Mouse (Mus musculus) urinary bladder, postnatal 4 days (tissue): Measurements from ENCODE around the gene Uqcrc1.

Experiments used
- DNase-seq, 2 experiments: peaks; one replicate each; pipeline ENCODE4 v3.0.0; 2021 to 2022; ENCODE audit warnings: low spot score in 2 of 2

The Uqcrc1 gene

DNA sequence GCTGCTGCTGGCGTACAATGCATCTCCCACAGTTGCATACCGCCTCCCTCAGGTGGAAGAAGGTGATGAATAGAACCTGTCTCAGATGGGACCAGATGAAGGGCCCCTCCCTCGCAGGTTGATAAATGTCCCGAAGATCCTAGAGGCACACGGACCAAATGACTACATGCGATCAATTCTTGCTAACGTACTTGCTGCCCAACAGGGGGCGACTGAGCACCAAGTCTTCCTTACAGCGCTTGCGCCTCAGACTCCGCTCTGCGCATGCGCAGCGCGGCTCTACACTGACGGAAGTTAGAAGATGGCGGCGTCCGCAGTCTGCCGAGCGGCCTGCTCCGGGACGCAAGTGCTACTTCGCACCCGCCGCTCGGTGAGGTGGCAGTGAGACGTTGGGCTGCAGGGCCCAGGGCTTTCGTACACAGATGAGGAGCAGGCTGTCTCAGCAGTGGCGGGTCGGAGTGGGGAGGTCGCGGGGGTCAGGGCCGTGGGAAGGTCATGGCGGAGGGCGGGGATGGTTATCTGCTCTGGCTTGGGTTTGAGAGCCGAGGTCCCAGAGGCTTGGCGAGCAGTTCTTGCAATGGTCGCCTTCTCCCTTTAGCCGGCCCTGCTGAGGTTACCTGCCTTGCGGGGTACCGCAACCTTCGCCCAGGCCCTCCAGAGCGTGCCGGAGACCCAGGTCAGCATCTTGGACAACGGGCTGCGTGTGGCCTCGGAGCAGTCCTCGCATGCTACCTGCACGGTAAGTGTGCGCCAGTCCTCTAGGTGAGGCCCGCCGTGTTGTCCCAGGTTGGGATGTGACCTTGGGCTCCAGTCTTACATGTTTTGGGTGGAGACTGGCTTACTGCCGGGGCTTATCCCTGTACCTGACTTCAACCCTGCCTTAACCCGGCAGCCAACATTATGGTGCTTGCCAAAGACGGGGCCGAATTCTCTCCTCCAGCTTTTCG, at the start of gene Uqcrc1:
Uqcrc1 (plus strand) TSS at position 216 of the 947 bp plus-strand sequence.
- peak; percentile 90 to 95 for DNase-seq

DNA sequence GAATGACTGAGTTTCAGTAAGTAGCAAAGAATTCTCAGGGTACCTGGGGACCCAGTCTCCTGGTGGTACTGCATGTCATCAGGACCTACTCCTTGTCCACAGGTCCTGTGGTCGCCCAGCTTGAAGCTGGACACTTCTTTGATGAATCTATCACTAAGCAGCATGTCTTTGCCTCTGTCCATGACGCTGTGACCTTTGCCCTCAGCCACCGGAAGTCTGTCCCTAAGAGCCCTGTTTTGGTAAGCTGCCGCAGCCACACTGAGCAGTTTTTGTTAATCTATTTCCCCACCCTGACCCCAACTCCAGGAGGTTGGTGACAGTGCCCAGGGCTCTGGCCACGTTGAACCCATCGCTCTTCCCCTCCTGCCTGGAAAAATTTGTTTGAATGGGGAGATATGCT, 24.1 kb upstream of the Uqcrc1 start:
- no peak for DNase-seq

DNA sequence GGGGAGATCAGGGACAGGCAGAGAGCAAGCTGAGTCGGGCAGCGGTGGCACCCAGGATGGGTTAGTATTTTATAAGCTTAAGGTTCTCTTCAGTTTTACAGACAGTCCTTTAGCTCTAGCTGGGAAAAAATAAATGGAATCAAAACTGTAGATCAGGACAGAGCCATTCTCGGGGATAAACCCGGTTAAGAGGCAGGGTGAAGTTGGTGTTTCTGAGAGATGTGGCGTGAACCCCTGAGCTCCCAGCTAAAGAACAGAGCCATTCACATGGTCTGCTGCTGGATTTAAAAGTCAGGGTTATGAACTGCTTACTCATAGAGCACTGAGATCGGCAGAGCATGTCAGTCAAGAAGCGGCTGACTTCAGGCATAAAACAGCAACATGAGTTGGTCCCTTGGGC, 23.3 kb upstream of the Uqcrc1 start:
- no peak for DNase-seq

DNA sequence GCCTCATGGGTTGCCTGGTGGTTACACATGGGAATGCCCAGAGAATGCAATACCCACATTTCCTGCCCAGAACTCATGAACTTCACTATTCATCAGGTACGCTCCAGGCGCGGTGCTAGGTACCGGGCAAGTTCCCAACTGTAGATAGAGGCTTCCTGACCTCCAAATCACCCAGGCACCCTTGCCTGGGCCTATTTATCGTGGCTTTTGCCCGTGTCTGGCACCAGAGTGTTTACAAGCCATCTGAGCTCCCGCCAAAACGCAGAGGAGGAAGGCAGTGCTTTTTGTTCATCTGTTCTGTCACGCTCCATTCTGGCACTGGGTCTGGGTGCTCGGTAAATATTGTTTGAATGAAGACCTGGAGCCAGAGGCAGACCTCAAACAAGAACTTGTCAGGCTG, 22.8 kb upstream of the Uqcrc1 start:
- no peak for DNase-seq

DNA sequence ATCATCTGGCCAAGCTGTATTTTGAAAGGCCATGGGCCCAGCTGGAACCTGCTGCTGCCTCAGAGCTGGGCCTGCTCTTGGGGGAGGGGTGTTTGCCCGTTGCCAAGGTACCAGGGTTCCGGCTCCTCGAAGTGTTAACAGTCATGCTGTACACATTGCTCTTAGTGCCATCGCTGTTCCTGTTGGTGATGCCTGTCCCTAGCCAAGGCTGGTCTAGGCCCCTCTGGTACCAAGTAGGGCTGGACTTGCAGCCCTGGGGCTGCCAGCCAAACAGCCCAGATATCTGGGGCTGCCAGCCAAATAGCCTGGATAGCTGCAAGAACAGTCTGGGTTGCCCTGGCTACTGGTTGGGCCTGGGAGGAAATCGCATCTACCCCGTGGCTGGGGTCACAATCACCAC, 21.9 kb upstream of the Uqcrc1 start, which contains the start of gene Tmem89:
Tmem89 (plus strand) TSS at position 129 of the 400 bp plus-strand sequence.
- DNase-seq: no peak

DNA sequence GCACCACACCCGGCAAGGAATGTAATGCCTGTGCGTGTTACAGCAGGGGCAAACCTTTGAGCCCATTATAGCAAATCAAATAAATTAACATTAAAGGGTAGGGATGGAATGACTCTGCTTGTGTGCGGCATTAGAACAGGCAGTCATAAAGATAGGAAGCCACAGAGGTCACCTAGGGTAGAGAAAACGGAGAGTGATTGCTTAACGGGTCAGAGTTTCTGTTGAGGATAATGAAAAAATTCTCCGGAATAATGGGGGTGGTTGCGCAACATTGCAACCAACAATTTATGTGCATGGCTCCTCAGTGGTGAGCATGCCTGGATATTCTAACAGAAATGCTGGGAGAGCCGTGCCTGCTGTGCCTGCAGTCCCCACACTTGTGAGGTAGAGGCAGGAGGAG, 10.5 kb upstream of the Uqcrc1 start:
- DNase-seq: no peak

DNA sequence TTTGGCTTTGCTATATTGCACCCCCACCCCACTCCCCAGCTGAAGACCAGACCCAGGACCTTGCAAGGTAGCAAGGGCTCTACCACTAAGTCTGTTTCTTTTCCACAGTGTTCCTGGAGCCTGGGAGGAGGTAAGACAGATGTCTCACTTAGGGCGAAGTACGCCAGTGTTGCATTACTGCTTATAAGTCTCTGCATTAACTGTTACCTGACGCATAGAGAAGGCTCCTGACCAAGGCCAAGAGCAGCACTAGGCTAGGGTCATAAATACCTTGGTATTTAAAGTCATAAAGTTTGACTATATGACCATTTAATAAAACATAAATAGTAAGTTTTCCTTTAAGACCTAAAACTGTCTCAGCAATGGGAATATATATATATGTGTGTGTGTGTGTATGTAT, 8.0 kb upstream of the Uqcrc1 start:
- DNase-seq: no peak

DNA sequence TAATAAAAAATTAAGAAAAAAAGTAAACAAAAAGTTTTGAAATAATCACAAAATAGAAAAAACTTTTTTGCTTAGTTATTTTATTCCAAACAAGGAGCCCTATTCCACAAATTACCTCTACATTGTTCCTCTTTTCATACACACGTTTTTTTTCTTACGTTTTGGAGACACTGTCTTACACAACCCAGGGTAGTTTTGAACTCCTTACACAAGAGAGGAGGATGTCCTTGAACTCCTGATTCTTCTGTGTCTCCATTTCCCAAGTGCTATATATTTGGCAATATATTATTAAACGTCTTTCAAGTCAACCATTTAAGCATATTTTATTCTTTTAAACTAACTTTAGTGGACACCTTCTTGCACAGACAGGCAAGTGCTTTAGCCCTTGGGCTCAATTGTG, 442 bp upstream of the Uqcrc1 start:
- DNase-seq: no peak

DNA sequence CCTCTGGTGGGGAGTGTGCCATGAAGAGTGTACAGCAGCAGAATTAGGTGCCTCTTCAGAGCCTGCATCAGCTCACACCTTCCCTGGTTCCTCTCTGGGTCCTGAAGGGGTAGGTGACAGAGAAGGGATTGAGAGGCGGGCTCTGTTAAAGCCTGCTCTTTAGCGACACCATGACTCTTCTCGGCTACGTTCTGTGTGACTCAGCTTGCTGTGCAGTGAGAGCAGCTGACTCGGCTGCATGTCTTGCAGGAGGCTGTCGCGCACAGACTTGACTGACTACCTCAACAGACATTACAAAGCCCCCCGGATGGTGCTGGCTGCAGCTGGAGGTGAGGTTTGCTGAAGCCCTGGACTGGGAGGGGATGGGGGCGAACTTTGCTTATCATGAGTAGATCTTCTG, 8.7 kb downstream of the Uqcrc1 start:
- no peak for DNase-seq

DNA sequence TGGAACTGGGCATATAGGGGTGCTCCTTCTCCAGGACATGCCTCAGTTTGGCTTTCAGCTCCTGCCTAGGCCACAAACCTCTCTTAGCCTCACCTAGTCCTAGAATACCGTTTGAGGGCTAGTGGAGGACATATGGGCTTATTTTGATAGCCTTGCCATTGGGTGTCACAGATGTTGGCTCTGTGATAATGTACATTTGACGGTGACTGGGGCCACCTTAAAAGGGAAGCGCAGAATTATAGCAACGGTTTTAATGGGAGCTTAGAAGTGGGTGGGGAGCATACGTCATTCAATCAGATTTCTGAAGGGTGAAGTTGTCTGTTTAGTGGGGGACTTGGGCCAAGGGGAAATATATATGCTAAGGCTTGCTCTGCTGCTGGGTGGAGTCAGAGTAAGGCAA, 9.2 kb downstream of the Uqcrc1 start:
- no peak for DNase-seq

DNA sequence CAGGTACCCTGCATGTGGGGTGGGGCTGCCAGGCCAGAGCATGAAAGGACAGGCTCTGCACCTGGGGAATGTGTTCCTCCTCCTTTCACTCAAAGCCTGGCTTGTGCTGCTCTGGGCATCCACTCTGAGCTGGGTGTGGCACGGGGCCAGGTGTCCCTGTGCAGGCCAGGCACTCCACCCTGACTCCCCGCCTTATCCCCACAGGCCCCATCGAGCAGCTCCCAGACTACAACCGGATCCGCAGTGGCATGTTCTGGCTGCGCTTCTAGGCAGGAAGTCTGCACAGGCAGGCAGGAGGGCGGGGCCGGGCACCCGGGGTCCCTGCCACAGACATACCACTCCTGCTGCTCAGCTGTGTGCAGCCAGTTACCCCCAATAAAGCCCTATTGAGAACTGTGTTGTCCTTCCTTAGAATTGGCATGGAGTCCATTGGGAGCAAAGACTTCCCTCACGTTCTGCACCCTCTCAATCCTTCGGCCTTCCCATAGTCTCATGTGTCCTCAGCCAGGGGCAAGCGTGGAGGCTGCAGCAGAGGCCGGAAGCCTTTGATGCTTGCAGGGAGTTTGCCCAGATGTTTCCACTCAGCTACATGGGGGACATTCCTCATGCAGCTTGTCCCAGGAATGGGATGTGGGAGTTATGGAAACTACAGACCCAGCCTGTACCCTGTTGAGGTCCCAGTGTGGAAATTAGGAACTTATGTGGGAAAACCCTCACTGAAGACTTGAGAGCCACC, 13.0 kb downstream of the Uqcrc1 start:
- peak in 1 of 2 experiments; percentile 50 for DNase-seq

DNA sequence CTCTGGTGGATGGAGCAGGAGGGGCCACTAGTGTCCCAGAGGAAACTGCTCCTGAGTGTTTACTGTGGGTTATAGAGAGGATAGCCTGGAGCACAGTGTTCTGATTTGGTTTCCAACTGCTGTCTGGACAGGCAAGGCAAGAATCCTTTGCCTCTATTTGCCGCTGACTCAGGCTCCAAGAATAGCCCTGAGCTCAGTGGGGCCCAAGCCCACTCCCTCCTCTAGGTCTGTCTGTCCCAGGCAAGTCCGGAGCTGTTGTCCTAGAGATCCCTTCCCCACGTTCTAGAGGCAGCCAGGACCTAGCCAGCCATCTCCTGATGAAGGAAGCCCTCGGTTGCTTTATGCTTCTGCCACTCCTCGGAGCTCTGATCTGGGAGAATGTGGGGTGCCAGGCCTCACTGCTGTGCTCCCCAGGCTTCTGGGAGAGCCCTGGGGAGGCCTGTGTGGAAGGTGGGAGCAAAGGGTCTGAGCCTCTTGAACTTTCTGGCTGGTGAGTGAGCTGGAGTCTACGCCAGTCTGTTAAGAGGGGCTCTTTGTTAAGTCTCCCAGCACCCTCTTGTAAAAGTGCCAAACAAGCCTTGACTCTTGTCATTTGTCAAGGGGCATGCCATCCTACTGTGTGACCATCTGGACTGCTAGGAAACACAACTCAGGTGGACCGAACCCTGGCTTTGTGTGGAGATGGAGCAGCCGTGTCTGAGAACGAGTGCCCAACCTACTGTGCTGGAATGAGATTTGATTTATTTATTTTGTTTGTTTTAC, 13.7 kb downstream of the Uqcrc1 start:
- DNase-seq: no peak

DNA sequence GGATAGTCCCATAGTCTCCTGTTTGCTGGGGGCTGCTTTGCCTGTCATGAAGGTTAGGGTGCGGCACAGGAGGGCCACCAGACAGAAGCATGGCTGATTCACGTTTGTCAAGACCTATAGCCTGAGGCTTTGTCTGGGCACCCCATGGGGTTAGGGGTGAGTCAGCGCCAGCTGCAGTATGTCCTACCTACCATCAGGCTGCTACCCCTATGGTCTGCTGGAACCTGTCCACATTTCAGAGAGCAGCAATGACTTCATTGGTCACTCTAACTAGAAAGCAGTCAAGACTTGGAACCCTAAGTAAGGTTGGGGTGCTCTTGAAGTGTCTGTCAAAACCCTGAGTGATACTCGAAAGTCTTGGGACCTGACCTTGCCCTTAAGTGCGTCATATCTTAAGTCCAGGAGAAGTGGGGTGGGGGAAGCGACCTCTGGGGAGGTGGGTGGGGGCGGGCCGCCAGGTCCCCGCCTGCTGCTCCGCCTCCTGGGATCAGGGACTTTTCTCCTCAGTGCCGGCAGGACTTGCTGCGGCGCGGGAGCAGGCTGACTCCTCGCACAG, 16.7 kb downstream of the Uqcrc1 start, which contains the start of gene Col7a1:
Col7a1 (plus strand) TSS at position 506 of the 556 bp plus-strand sequence.
- DNase-seq: no peak

DNA sequence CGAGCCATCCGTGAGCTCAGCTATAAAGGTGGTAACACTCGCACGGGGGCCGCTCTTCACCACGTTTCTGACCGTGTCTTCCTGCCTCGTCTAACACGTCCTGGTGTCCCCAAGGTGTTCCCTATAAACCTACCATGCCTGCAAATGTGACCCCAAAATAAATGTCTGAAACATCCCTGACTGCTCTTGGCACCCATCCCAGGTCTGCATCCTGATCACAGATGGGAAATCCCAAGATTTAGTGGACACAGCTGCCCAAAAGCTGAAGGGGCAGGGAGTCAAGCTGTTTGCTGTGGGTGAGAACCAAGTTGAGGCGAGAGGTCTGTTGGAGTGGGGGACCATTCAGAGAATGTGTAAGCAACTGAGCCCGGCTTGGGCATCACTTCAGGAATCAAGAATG, 18.8 kb downstream of the Uqcrc1 start:
- no peak for DNase-seq

DNA sequence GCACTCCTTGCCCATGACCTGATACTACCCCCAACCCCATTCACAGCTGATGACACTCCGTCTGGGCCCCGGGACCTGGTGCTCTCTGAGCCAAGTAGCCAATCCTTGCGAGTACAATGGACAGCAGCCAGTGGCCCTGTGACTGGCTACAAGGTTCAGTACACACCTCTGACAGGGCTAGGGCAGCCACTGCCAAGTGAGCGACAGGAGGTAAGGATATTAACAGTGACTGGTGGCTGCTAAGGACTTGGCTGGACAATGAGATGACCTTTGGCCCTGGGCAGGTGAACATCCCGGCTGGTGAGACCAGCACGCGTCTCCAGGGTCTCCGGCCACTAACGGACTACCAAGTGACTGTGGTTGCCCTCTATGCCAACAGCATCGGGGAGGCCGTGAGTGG, 19.4 kb downstream of the Uqcrc1 start:
- DNase-seq: no peak

DNA sequence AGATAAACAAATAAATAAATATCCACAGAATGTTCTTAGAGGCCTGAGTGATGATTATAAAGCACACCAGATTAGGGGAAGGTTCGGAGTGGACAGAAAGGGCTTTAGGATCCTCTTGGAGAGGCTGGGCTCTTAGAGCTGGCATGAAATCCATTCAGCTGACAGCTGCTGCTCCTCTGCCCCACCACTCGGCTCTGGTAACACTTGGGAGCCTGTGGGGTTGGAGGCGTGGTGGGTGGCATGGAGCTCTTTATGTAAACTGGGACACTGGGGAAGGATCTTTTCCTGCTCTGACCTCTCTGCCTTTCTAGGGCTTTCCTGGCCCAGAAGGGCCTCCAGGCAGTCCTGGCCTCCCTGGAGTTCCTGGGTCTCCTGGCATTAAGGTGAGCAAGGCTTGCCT, 27.1 kb downstream of the Uqcrc1 start:
- DNase-seq: no peak

DNA sequence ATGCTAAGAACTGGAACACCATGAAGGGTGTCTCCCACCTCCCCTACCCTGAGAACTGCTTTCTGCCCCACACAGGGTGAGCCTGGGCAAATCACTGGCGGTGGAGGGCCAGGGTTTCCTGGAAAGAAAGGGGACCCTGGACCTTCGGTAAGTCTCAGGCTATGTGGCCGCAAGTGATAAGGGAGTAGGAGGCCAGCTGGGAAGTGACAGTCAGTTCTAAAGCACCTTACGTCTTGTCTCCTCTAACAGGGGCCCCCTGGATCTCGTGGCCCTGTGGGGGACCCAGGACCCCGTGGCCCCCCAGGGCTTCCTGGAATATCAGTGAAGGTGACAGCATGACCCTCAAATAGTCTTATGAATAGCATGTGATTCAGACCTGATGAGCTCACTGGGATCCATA, 27.9 kb downstream of the Uqcrc1 start:
- DNase-seq: no peak

DNA sequence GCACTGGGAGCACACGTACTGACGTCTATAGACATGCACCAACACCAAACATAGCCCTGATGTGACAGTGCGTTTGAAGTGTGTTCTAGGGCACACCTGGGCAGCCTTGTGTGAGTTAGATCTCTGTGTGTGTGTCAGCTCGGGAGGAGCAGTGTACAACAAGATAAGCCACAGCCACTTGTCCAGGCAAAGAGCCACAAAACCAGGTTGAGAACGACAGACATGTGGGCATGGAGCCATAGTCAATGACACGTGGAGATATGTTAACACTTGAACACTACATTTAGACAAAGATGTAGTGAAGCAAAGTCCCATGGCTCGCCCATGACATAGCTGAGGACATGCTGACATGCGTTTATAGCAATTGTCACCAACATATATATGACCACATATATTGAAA, 34.2 kb downstream of the Uqcrc1 start:
- DNase-seq: no peak

DNA sequence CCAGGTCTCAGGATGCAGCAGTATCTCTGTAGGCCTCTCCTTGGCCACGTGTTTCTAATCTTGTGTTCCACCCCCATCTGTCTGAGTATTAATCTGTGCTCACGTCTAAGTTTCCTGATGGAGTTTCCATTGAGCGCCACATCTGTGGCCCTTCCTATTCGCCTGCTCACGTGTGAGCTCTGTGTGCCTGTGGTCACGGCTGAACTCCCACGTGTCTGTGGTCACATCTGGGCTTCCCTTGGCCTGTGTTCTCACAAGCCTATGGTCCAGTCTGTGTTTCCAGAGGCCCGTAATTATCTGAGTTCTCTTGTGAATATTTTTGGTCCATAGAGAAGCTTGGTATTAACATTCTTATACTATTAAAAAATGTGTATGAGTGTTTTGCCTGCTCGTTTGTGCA, 40.0 kb downstream of the Uqcrc1 start:
- no peak for DNase-seq

DNA sequence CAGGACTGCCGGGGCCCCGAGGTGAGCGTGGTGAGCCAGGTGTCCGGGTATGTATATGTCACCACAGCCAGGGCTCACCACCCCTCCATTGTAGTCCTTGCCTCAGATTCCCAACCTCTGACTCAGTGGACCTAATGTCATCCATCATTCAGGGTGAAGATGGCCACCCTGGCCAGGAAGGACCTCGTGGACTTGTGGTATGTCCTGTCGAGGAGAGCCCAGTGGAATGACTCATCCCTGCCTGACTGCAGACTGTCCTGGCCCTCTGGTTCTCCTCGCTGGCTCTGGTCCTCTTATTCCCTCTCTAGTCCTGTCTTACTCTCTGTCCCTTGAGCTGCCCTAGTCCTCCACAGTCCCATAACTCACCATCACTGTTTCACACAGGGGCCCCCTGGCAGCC, 41.5 kb downstream of the Uqcrc1 start:
- no peak for DNase-seq

DNA sequence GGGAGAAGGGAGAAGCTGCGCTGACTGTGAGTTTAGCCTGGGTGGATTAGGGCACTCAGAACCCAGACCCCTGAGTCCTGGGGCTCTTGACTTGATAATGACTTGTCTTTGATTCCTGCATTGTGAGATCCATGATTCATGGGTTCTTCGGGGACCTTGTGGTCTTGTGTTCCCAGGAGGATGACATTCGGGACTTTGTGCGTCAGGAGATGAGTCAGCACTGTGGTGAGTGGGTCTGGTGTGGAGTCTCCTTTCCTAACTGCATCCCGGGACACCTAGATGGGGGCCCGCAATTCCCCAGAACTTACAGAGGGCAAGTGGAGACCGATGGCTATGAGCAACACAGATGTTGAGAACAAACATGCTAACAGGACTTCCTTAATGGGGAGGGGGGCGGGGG, 46.1 kb downstream of the Uqcrc1 start:
- DNase-seq: no peak

DNA sequence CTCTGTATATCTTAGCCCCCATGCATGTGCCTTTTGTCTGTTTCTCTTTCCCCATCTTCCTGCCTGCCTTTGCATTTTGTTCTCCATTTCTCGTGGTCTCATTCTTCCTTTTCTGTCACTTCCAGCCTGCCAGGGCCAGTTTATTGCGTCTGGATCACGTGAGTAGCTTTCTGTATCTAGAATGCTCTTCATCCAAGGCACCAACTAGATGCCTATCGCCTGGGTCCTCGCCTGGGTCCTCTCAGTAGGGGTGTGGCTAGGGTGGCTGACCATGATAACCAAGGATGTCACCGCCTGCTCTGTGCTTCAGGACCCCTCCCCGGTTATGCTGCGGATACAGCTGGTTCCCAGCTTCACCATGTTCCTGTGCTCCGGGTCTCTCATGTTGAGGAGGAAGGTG, 46.8 kb downstream of the Uqcrc1 start:
- no peak for DNase-seq
